Mouse (Mus musculus) bone marrow macrophage, adult 2 months (primary cell): ENCODE measurements around the gene Cntn2.

Experiments
- CTCF ChIP-seq: IDR thresholded peaks from 2 replicates; pipeline ENCODE4 v1.5.1; 2012; ENCODE audit warnings: low read depth, mild to moderate bottlenecking, low read length, moderate library complexity
- POLR2A ChIP-seq: IDR thresholded peaks from 2 replicates; pipeline ENCODE4 v1.6.1; 2012; ENCODE audit warnings: mild to moderate bottlenecking, low read depth, low read length, borderline replicate concordance

DNA sequence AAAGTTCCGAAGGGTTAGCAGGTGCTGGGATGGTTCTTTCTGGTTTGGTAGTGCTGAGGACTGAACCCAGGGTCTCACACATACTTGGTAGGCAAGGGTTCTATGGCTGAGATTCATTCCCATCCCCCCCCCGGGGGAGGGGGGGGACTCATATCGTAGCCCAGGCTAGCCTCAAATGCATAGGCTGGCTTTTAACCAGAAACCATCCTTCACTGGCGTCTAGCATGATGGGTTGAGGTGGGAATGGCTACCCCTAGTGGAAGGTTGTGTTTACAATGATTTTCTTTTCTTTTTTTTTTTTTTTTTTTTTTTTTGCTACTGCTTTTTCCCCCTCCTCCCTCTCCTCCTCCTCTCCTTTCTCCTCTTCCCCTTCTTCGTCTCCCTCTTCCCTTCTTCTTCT lies 70.5 kb downstream of the Cntn2 start:
- no peak for TF ChIP-seq CTCF
- TF ChIP-seq POLR2A, result no peak
